Mouse (Mus musculus): ENCODE data around the gene Gm21985. TPM values are rescaled to one million over a fixed set of nuclear protein-coding genes. Genes with fewer than 3 reads are reported as not detected.
A peak's percentile ranks its signal among the peaks of the same experiment; 100 is the strongest.
"Not testable (repeated sequence)": the region's sequence is repeated elsewhere in the genome, so short reads cannot be mapped to it uniquely, and the experiment has no call there.

Gm21985 gene
- total RNA-seq, 1 experiment from 2014 or later = 16.1 TPM

DNA sequence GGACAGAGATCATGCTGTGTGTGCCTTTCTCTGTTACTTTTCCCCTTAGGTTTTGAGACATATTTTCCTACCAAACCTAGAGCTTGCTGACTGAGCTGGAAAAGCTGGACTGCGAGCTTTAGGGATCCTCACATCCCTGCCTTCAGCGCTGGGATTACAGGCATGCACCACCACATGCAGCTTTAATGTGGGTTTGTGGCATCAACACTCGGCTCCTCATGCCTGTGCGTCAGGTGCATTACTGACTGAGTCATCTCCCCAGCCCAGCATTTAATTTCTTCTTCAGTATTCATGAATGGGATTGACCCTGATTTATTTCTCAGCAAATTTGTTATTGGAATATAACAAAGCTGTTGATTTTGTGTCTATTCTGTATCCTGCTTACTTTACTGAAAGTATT lies 170.2 kb downstream of the Gm21985 start:
- no peak for ATAC-seq (replicated peaks; ENCODE audit: insufficient number of reproducible peaks, low FRiP score, low TSS enrichment, poor library complexity, severe bottlenecking)

DNA sequence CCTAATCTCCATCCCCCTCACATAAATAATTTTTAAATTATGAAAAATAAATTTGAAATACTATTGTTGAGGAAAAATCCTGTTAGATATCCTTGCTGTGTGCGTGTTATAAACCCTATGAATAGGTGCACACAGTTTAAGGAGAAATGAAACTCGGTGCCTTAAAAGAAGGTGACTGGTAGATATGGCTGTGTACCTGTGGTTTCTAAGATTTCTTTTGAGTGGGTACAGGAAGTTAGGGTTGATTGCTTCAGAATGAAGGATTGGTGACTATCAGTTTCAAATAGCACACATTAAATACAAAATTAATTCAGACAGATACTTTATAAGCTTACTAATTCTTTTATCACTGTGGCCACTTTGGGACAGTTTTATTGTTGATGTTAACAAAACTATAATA lies 171.5 kb downstream of the Gm21985 start:
- no peak for ATAC-seq (replicated peaks; ENCODE audit: insufficient number of reproducible peaks, low FRiP score, low TSS enrichment, poor library complexity, severe bottlenecking)

DNA sequence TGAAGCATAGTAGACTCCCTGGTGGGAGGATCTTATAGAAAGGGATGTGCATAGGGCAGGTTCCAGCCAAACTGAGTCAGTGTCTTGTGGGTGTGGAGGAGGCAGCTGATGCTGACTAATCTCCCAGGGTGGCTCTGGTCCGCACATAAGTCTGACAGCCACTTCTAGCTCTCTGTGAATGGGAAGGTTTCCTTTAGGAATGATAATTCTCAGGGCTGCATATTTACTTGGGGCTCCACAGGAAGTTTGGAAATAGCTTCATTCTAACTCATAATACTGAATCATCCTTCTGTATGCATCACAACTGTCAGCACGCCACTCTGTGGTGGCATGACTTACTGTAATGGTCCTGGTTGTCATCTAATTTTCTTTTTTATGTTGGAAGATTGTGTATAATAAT lies 177.4 kb downstream of the Gm21985 start:
- ATAC-seq (replicated peaks; ENCODE audit: insufficient number of reproducible peaks, low FRiP score, low TSS enrichment, poor library complexity, severe bottlenecking) = no peak

DNA sequence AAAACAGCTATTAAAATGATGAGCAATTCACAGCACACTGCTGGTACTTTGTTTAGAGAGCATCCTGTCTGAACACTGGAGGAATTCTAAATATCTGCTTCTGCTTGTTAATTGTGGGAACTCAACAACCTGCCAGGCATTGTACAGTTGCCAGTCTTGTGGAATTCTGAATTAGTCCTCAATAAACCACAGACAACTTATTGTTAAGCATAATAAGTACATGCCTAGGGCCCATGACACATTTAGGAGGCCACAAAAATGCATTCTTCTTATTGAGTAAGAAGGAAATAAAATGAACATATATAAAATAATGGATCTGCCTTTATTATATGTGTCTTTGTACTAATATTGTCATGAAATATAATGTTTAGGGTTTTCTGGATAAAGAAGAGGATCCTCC lies 179.4 kb downstream of the Gm21985 start:
- ATAC-seq (replicated peaks; ENCODE audit: insufficient number of reproducible peaks, low FRiP score, low TSS enrichment, poor library complexity, severe bottlenecking) = no peak

DNA sequence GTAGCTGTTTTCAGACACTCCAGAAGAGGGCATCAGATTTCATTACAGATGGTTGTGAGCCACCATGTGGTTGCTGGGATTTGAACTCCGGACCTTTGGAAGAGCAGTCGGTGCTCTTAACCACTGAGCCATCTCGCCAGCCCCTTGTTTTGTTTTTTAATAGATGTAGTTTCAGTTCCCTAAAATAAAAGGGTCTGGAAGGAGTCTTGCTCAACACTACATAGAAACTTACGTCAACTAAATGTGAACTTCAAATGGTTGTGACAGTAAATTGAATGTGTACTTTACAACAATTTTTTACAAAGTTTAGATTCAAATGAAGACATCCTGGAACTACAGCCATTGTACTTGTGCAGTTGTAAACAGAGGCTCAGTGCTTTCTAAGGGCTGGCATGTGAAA lies 181.9 kb downstream of the Gm21985 start:
- peak; percentile 62 for ATAC-seq (replicated peaks; ENCODE audit: insufficient number of reproducible peaks, low FRiP score, low TSS enrichment, poor library complexity, severe bottlenecking)

DNA sequence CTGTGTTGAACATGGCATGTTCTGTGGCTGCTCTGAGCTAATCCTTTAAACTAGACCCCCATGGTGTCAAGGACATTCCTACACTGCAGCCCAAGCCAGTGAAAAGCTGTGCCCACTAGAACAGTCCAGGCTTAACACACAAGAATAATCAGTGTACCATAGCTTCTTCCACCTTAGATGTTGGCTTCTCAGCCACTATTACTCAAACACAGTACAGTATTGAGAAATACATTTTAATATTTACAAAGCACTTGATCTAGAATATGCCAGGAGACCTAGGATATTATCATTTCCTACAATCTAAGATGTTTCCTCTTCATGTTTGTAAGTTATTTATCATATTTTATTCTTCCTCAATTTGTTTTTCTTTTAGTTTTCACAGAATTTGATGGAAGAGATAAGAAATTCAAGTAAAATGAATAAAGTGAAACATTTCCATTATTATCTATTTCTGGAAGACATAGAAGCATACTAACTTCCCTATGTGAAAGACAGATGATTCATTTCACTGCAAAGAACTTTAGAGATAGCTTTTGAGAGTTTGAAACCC lies 182.5 kb downstream of the Gm21985 start:
- ATAC-seq (replicated peaks; ENCODE audit: insufficient number of reproducible peaks, low FRiP score, low TSS enrichment, poor library complexity, severe bottlenecking) = peak; percentile 42

DNA sequence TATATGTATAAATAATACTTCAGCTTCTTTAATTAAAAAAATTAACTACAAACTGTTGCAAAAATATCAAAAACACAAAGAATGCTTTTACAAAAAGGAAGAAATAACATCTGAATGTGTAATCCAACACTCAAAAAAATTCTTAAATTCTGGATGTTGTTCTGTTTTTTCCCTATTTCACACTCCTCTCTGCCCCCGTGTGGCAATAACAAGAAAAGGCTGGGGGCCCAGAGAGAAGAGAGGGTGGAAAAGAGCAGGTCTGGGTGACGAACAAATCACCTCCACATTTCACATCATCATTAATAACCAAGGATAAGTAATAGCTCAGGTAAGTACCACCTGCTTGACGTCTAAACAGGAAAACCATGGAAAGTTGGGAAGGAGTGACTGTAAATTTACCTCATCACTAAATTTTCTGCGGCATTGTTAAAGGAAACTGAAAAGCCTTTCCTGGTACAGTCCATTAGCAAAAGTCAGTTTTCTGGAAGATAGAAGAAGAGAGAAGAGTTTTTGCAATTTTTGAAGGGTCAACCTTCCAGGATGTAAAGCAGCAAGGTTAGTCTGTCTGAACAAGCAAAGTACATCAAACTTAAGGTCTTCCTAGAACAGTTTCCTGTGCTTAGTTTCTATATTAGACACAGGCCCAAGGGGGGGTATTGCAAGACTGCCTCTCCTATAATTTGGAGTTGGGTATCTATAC lies 183.6 kb downstream of the Gm21985 start:
- ATAC-seq (replicated peaks; ENCODE audit: insufficient number of reproducible peaks, low FRiP score, low TSS enrichment, poor library complexity, severe bottlenecking) = no peak

DNA sequence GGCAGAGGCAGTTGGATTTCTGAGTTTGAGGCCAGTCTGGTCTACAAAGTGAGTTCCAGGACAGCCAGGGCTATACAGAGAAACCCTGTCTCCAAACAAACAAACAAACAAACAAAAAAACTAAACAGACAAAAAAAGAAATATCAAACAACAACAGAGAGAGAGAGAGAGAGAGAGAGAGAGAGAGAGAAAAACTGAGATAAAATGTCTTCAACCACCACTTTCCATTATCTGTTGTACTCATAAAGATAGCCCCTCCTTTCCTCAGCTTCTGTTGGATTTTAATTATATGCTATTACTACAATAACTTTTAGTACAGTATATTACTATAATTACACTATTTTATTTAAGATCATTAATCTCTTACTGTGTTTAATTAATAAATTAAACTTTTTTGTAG lies 186.4 kb downstream of the Gm21985 start:
- ATAC-seq (replicated peaks; ENCODE audit: insufficient number of reproducible peaks, low FRiP score, low TSS enrichment, poor library complexity, severe bottlenecking) = not testable (repeated sequence)

DNA sequence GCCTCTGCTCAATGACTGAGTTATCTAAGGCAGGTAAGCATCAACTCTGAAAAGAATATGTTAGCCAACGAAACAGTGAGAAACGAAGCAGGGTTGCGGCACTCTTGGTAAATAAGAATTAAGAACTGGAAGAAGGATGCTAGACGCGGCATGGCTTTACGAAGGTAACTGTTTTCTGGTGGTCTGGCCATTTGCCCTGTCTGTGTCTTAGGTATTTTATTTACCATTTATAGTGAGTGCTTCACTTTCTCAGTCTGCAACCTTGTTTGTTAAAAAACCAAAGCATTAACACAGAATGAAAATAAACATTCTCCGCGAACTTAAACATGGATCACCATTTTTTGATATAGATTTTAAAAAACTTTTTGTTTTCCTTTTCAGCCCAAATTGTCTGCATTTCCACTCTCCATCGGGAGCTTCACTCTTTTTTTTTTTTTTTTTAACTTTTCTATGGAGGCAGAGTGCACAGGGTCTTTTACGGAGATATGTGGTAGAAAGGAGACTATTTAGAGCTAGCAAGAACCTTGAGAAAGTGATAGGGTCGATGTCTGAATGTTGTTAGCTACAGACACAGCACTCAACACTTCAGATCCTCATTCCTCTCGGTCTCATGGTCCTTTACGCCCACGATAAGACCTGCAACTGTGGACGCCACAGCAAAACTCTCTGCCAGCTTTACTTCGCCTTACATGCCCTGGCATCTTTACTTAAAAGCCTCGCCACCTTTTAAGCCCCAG lies 188.2 kb downstream of the Gm21985 start:
- ATAC-seq (replicated peaks; ENCODE audit: insufficient number of reproducible peaks, low FRiP score, low TSS enrichment, poor library complexity, severe bottlenecking) = no peak

DNA sequence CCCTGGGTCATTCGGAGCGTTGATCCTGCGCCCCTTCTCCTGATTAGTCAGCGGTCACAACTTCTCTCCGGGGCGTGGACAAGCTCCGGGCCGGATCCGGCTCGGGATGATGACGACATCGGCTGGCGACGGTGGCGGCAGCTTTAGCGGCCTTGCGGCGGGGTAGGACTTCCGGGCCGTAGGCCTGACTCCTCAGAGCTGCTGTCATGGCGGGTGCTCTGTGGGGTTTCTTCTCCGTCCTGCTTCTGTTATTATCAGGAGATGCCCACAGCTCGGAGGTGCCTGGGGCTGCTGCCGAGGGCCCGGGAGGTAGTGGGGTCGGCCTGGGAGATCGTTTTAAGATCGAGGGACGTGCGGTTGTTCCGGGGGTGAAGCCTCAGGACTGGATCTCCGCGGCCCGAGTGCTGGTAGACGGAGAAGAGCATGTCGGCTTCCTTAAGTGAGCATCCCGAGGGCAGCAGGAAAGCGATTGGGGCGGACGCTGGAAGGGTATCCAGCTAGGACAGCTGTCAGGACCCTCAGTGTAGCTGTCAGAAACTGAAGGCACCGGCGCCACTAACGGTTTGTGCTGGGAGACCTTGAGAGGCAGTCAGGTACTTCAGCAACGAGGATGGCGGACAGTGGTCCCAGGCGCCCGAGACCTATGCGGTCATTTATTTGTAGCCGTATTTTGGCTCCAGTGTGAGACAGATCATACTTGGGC lies 188.9 kb downstream of the Gm21985 start, which contains the start of gene Emc7:
Gene Emc7 (plus strand): TSS at position 136 of the 703 bp plus-strand sequence.
- peak; percentile 95 for ATAC-seq (replicated peaks; ENCODE audit: insufficient number of reproducible peaks, low FRiP score, low TSS enrichment, poor library complexity, severe bottlenecking)

Other genes with a start within 250 kb of the Gm21985 start
- not detected in 3 replicates for gene Olfr1311, start 241.9 kb upstream of the Gm21985 start, total RNA-seq (2017)
- gene Olfr1312, start 216.1 kb upstream of the Gm21985 start, total RNA-seq (2017) = not detected in 3 replicates
- gene Olfr1313, start 188.5 kb upstream of the Gm21985 start, total RNA-seq (2017) = not detected in 3 replicates
- not detected in 3 replicates for gene Olfr1314, start 169.5 kb upstream of the Gm21985 start, total RNA-seq (2017)
- not detected in 3 replicates for gene Olfr1315-ps1, start 150.9 kb upstream of the Gm21985 start, total RNA-seq (2017)
- gene Olfr1316, start 131.3 kb upstream of the Gm21985 start, total RNA-seq (2017) = not detected in 3 replicates
- not detected in 3 replicates for gene Olfr1317, start 126.0 kb upstream of the Gm21985 start, total RNA-seq (2017)
- gene Olfr1318, start 112.1 kb upstream of the Gm21985 start, total RNA-seq (2017) = not detected in 3 replicates
- 21.3 to 55.5 TPM (median 46.2 TPM) in 3 replicates for gene Lpcat4, start 26.8 kb upstream of the Gm21985 start, total RNA-seq (2017)
- not detected in 3 replicates for gene Nutm1, start 7.0 kb upstream of the Gm21985 start, total RNA-seq (2017)
- 47.8 to 69.9 TPM (median 58.9 TPM) in 3 replicates for gene Nop10, start 4.4 kb upstream of the Gm21985 start, total RNA-seq (2017)
- 175 to 238 TPM (median 221 TPM) in 3 replicates for gene Slc12a6, start 489 bp upstream of the Gm21985 start, total RNA-seq (2017)
- 33.5 to 44.1 TPM (median 34.3 TPM) in 3 replicates for gene Emc4, start 101.7 kb downstream of the Gm21985 start, total RNA-seq (2017)
- 11.0 to 20.2 TPM (median 14.8 TPM) in 3 replicates for gene Katnbl1, start 112.9 kb downstream of the Gm21985 start, total RNA-seq (2017)
- 12.7 to 16.9 TPM (median 16.6 TPM) in 3 replicates for gene Emc7, start 188.7 kb downstream of the Gm21985 start, total RNA-seq (2017)
- gene Chrm5, start 214.5 kb downstream of the Gm21985 start, total RNA-seq (2017) = not detected in 3 replicates
- gene Aven, start 226.7 kb downstream of the Gm21985 start, total RNA-seq (2017) = 24.7 to 36.6 TPM (median 35.7 TPM) in 3 replicates

Data from monocyte, adult 5-6 weeks (primary cell).